Mouse (Mus musculus) embryo, embryonic 11 days (tissue): Measurements from ENCODE around the gene Gm21976.

Experiments used
- DNase-seq: peaks from one replicate; pipeline ENCODE4 v3.0.0-alpha.2; 2015

Gene Gm21976

DNA sequence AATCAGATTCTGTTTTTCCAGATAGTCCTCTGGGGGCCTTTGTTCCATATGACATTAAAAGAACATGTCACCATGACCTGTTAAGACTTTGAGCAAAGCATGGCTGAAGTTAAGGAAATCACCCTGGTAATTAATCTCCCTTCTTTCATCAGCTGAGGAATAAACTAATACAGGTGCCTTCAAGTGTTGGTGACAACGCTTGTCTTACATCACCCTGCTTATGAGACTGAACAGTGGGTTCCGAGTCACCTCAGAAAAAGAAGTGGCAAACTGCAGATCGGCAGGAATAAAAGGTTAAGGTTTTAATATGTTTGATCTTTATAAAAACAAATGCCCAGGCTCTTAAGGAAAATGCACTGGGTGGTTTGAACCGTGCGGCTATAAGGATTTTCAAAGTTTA, at the start of gene Gm21976:
TSS of gene Gm21976 (plus strand) at position 202 of the 400 bp plus-strand sequence.
- DNase-seq = no peak

DNA sequence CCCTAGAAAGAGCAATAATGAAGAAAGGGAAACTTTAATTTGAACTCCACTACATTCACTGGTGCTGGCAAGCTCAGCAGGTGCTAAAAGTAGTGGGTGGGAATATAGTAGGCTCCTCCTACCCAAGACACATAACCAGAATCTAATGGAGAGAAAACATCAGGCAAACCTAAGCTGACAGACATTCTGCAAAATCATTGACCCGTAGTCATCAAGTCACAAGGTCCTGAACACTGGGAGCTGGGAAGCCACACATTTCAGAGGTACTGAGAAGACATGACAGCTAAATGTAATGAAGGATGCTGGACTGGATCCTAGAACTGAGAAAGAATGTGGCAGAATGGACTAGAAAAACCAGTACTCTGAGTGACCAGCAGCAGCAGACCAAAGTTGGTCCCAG, 49.2 kb upstream of the Gm21976 start:
- DNase-seq = no peak

DNA sequence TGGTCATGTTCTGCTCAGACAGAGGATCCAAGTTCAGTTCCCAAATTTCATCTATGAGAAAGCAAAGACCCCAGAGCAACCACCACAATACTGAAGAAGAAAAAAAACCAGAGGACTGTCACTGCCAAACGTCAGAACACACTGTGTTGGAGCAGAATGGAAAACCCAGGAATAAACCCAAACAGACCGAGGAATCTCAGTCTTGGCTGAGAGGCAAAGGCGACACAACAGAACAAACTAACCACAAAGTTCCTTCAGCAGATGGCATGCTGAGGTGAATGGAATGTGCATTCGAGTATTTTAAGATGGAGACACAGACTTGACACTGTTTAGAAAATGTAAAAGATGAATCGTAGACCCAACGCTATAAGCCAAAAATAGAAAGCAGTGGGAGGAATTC, 44.2 kb upstream of the Gm21976 start:
- DNase-seq = no peak

DNA sequence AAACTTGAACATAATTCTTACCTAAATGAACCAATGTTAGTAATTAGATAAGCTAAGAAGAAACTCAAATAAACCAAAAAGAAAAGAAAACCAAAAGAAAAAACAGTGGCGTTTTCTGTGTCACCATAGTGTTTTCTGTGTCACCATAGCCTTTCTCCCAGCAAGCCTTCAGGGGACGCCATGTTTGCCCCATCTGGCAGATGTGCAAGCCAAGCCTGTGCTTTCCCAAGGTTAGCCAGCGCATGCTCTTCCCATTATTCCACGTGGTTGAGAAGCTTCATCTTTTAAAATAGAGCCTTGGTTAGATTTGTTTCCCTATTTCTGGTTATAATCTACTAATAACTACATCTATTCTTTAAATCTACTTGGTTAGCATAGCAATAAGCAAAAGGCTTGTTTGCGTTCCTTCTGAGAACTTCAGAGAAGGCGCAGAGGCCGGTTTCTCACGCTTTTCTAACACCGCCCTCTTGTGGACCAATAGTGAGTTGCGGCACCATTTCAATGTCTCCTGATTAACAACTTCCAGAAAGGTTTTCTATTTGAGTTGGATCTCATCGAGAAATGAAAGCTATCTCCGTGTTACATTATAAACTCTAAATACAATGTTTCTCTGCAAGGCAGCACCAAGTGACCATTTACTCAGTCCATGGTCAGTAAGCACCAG, 39.6 kb upstream of the Gm21976 start:
- DNase-seq = peak; percentile 84

DNA sequence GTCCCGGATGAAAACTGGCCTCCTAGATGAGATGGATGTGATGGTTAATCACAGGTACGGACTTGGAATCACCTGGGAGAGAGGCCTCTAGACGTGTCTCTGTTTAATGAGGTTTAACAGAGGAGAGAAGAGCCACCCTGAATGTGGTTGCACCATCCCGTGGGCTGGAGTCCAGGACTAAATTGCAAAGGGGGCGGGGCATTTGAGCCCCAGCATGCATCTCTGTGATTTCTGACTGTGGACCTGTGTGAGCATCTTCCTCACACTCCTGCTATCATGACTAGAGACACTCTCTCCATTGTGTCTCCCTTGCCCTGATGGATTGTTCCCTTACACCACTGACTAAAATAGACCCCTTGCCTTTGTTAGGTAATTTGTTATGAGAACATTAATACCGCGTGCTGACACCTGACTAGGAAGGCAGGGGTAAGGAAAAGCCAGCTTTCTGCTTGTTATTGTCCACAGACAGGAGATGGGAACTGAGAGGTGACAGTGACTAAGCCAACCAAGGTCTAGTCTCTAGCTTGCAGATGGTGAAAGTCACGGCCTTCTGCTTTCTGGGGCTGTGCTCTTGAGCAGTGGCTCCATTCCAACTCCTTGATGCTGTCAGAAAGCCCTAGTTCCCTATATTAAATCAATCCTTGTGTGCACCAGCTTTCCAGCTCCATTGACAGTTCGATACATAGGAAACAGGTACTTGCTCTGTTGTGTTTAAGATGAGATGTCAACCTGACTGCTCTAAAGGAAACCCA, 38.0 kb upstream of the Gm21976 start:
- no peak for DNase-seq

DNA sequence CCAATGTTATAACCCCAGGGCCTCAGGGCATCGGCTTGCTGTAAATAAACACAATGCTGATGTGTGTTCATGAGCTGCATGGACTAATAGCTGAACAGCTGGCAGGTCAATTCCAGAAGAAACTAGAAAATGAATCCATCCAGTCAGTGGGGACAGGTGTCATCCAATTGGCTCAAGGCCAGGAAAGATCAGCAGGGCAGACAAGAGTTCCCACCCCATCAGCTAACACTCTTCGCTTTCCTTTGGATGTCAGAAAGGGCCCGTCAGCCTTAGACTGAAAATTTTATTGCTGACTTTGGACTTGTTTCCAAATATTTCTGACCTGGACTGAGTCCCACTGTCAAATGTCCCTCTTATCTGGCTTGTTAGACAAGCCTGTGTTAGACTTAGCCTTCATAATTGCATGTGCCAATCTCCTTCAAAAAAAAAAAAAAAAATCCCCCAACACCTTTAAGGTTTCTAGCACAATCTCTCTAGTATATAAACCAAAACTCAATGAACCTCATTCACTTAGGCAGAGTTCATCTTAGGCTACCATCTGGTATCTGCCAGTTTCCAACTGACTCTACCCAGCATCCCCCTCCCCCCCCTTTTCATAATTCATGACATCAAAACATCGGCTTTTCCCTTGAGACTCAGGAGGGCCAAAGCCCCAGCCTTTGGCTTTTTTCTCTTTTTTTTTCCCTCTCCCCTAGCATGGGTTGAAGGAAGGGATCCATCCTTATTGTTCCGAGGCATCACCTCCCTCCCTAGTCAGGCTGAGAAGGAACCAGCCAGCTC, 34.9 kb upstream of the Gm21976 start:
- no peak for DNase-seq

DNA sequence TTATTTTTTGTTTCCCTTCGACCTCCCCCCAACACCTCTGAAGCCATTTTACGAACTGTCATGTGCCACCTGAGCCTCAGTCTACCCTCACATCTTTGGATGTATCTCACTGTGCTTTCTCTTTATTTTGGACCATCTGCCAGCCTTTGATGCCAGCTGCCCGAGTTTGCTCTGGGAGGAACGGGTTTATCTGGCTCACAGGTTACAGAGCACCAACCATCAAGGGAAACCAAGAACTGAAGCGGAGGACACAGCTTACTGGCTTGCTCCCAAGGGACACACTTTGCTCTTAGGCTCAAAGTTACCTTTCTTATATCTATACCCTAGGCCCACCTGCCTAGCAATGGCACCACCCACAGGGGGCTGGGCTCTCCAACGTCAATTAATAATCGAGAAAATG, 34.3 kb upstream of the Gm21976 start:
- no peak for DNase-seq

DNA sequence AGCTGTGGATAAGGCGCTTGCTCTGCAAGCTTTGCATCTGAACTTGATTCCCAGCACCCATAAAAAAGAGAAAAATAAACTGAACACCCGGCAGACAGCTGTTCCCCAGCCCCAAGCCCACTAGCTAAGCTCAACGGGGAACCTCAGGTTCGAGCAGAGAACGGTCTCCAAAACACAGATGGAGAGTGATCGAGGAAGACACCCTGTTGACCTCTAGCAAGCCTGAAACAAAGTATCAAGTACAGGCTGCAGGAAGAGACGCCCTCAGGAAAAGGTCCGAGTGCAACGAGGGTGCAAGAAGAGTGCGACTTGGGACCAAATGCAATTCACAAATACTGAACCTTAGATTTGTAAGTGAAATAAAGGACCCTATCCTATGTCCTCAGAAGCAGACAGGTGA, 30.1 kb upstream of the Gm21976 start:
- DNase-seq = no peak

DNA sequence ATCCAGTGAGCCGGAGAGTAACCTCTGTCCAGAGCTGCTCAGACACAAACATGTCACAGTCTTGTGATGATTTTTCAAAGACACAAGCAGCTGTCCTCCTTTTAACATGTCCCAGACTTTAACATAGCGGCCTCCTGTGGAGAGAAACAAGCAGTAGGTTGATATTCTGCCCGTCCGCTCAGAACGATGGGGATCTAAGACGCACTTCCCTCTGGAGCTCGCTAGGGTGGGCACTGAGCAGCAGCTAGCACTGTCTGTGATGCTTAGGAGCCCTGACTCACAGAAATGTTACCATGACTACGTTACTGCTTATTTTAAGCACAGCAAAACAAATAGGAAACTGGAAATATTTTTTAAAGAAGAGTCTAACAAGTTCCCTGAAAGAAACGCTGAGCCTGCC, 24.8 kb upstream of the Gm21976 start:
- peak; percentile 10 for DNase-seq

DNA sequence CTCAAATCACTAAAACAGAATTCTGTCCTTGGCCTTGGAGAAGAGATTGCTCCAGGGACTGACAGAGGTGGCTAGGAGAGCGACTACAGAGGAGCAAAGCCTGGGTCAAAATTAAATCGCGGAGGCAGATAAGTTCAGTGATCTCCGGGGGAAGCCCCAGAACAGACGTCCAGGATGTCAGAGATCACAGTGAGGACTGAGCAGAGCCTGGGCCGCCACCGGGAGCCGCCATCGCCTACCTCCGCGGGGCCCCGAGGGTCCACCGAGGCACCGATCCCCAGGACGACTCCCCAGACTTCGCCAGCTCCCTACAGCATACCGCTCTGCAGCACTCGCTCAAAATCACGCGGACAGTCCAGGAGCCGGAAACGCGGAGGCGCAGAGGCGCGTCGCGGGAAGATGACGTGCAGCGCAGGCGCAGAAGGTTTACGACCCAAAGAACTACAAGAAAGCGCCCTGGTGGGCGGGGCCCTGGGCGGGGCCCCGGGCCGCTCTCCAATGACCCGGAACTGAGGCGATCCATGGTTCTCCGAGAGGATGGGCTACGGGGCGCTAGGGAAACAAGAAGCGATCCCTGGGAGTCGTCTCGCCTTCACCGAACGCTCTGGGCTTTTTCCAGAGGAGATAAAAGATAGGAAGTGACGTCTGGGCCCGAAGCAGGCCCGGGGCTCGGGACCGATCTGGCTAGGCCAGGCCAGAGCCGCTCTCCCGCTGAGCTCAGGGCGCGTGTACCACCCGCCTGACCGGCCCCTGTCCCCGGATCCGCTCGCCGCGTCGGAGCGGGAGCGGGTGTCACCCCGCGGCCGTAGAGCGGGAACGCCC, 16.8 kb upstream of the Gm21976 start, which contains the start of the genes Utp15 and Ankra2:
TSS of gene Utp15 (minus strand) at position 406 of the 822 bp plus-strand sequence.
TSS of gene Ankra2 (plus strand) at position 439 of the 822 bp plus-strand sequence.
- peak; percentile 99 for DNase-seq

DNA sequence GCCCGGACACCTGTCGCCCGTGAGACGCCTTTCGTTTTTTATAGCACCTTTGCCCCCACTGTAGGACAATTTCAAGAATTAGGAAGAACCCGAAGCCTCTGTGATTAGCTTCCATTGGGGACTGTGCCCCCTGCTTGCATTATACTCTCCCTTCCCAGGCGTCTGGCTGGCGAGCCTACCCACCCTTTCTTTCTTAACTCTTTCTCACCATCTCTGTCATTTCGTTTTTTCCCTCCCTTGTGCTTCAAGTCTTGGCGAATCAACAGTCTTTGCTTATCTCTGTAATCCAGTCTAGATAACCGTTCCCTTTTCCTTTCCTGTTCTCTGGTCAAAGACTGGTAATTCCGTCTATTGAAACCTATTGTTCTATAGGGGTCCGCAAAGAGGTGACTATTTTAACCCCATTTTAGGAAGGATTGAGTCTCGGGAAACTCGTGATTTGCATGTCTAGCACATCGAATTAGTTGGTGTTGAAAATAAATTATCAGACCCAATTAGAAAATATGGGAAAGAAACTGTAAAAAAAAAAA, 16.2 kb upstream of the Gm21976 start:
- no peak for DNase-seq

DNA sequence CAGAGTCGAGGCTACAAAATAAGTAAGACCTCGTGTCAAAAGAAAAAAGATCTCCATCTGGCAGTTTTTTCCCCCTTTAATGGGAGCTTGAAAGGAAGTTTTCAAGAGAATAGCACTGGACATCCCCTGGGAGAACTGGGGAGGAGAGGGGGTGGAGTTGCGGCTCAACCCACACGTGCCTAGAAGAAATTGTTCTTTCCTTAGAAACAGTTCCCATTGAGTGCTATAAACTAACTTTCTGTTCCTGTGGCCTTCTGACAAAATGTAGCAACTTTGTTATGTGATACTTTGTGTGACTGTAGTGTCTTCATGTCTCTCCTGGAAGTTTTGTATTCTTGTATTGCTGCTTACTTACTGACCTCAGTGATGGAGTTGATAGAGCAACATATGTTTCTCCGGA, 15.6 kb upstream of the Gm21976 start:
- DNase-seq = peak; percentile 26

DNA sequence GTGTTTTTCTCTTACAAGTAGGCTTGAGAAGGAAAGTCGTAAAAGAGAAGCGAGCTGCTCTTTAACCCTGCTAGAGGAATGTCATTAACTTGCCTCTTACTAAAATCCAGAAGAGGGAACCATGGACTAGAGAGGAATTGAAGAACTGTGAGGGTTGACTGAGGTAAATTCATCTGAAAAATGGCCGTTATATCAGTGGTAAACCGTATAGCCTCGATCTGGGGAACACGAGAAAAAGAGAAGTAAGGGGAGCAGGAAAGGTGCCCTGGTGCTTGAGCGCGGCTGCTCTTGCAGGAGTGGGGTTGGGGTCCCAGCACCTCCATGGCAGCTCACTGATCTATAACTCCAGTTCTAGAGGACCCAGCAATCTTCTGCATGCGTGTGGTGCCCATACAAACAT, 5.7 kb upstream of the Gm21976 start:
- no peak for DNase-seq

DNA sequence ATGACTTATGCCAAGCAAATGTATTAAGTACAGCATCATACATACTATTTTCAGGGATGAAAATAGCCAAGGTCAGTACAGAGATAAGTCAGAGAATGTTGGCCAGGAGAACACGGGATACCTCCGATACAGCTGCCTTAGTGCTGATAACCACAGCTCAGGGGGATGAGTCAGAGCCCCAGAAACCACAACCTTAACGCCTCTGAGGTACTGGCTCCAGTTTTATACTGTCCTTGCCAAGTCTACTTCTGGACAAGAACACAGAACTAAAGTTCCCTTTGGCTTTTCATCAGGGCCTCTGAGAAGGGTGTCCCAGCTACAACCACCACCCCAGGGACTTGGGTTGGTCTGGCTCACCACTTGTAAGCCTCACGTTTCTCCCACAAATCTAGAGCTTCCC, 4.0 kb upstream of the Gm21976 start:
- DNase-seq = no peak

DNA sequence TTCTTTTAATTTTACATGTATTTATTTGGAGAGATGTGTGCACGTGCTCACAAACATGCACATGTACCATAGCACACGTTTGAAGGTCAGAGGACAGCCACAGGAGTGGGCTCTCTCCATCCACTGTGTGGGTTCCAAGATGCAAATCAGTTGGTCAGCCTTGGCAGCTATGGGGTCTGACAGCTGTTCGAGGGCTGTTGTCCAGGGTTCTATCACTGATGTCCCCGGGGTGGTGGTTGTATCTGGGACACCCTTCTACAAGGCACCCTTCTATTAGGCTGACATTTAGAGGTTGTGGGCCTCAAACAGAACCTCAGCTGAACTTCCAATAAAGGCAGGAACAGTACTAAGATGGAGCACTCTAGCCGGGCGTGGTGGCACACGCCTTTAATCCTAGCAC, 3.4 kb upstream of the Gm21976 start:
- no peak for DNase-seq

DNA sequence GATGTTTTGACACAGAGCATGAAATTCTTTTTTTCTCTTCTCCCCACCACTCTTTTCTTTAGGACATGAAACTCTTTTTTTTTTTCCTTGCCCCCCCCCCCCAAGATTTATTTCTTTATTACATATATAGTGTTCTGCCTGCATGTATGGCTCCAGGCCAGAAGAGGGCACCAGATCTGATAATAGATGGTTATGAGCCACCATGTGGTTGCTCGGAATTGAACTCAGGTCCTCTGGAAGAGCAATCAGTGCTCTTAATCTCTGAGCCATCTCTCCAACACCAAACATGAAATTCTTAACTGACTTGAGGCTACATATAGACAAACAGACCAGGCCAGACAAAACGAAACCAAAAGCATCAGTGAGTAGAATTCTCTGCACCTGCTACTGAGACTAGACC, 2.2 kb upstream of the Gm21976 start:
- no peak for DNase-seq

DNA sequence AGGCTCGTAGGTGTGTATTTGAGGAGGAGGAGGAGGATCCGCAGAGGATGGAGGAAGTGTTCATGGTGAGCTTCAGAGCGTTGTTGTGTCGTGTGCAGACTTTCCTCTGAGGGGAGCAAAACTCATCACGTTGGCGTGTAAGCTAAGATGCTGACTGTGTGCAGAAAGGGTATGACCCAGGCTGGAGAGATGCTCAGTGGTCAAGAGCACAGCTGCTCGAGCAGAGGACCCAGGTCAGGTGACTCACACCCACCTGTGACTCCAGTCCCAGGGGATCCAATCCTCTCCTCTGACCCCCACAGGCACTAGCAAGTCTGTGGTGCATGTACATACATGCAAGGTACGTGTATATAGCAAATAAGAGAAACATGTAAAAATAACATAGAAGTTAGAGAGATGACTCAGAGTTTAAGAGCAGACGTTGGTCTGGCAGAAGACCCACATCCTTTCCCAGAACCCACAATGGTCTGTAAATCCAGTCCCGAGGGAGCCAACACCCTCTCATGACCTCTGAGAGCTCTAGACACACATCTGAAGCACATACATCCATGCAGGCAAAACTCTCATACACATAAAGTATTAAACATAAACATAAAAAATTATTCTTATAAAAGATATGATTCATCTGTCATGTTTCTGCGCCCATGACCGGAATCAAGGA, 1.4 kb downstream of the Gm21976 start:
- DNase-seq = no peak

DNA sequence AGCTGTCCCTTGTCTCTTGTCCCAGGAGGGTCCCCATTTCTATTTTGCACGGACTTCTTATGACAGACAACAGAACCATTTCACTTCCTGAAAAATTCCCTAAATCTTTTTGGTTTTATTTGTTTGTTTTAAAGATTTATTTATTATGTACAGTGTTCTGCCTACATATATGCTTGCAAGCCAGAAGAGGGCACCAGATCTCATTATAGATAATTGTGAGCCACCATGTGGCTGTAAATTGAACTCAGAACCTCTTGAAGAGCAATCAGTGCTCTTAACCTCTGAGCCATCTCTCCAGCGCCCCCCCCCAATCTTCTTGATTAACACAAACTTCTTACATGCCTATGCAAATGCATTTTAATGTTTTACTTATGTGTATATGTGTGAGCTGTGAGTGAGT, 11.0 kb downstream of the Gm21976 start:
- no peak for DNase-seq

DNA sequence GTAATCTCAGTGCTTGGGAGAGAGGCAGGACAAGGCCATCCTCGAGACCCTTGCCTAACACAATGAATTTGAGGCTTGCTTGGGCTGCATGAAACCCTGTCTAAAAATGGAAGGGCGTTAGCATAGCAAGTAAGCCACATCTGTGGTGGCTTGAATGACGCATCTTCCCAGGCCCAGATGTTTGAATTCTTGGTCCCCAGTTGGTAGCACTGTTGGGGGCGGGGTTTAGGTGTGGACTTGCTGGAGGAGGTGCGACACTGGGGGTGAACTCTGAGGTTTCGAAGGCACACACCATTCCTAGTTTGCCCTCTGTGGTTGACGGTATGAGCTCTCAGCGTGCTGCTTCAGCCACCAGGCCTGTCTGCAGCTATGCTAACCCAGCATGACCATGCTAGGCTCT, 12.0 kb downstream of the Gm21976 start:
- DNase-seq = no peak

DNA sequence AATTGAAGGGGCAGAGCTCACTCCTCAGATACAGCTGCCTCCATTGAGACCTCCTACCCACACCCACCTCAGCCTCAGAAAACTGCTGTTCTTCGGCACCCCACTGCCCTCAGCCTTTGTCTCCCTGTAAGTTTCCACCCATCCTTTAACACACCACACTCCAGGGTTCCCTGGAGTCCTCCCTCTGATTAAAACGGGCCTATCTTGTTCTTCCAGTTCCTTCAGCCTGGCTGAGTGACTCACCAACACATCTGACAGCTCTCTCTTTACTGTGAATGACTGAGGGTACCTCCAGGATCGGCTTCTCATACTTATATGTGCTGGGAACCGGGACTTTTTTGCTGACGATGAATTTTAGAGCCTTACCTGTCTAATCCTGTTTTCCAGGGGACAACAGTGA, 16.4 kb downstream of the Gm21976 start:
- no peak for DNase-seq

DNA sequence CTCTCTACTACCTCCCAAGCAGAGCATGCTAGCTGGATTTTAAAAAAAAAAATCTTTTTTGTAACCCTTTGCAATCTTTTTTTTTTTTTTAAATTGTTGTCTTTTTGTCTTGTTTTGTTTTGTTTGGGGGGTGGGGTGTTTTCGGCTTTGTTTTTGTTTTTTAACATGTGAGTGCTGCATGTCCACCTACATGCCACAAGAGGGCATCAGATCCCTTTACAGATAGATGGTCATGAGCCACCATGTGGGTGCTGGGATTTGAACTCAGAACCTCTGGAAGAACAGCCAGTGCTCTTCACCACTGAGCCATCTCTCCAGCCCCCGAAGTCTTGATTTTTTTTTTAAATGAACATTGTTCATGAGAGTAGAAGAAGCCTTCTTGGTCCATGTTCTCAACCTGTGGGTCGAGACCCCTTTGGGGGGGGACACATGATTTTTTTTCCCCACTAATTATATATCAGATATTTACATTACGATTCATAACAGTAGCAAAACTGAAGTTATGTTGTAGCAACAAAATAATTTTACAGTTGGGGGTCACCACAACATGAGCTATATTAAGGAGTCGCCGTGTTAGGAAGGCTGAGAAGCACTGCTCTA, 18.3 kb downstream of the Gm21976 start:
- no peak for DNase-seq
